Mouse (Mus musculus) hindbrain, embryonic 11.5 days (tissue): ENCODE data around the gene Gm19345. TPM values are rescaled to one million over a fixed set of nuclear protein-coding genes. Genes with fewer than 3 reads are reported as not detected.
A peak's percentile ranks its signal among the peaks of the same experiment; 100 is the strongest.

Source experiments
- ATAC-seq: fragments of 200-750 bp; cut with Nextera tagmentation; 2 replicates; pipeline ENCODE4 v1.8.0; 2017; ENCODE audit warnings: mild to moderate bottlenecking, moderate TSS enrichment, moderate library complexity; ENCODE audit not compliant: low FRiP score
- DNase-seq: peaks from one replicate; pipeline ENCODE4 v3.0.0-alpha.2; 2015; ENCODE audit warnings: low spot score
- H3K27ac ChIP-seq: fragments of 300-500 bp; sonication (generic); 2 replicates; pipeline ENCODE4 v1.5.1; 2014; ENCODE audit warnings: mild to moderate bottlenecking, low read depth, low read length
- H3K27me3 ChIP-seq: fragments of 300-500 bp; sonication (generic); 2 replicates; pipeline ENCODE4 v1.6.1; 2014; ENCODE audit warnings: mild to moderate bottlenecking, low read length, moderate library complexity, mixed read lengths; ENCODE audit not compliant: control insufficient read depth, insufficient read depth
- H3K36me3 ChIP-seq: fragments of 300-500 bp; sonication (generic); 2 replicates; pipeline ENCODE4 v1.6.1; 2014; ENCODE audit warnings: mild to moderate bottlenecking, low read length, moderate library complexity, mixed read lengths; ENCODE audit not compliant: control insufficient read depth, insufficient read depth
- H3K4me1 ChIP-seq: fragments of 300-500 bp; sonication (generic); replicated peaks from 2 replicates; pipeline ENCODE4 v1.6.1; 2014; ENCODE audit warnings: low read length, mixed read lengths; ENCODE audit not compliant: control insufficient read depth, insufficient read depth
- H3K4me2 ChIP-seq: fragments of 300-500 bp; sonication (generic); replicated peaks from 2 replicates; pipeline ENCODE4 v1.6.1; 2014; ENCODE audit warnings: mild to moderate bottlenecking, low read depth, low read length
- H3K4me3 ChIP-seq: fragments of 300-500 bp; sonication (generic); 2 replicates; pipeline ENCODE4 v1.5.1; 2014; ENCODE audit warnings: low read depth, low read length
- H3K9ac ChIP-seq: fragments of 300-500 bp; sonication (generic); 2 replicates; pipeline ENCODE4 v1.6.1; 2014; ENCODE audit warnings: low read depth, low read length
- H3K9me3 ChIP-seq: fragments of 300-500 bp; sonication (generic); 2 replicates; pipeline ENCODE4 v1.6.1; 2016; ENCODE audit warnings: low read length; ENCODE audit not compliant: control insufficient read depth
- WGBS: fragments of 180-500 bp; shearing (Covaris S2); extraction: QIAGEN DNeasy Blood & Tissue Kit; methylation state at CpG from one replicate; pipeline ENCODE4 v1.1.7; 2014; 5-methylcytosine and 5-hydroxymethylcytosine counted together
- polyA plus RNA-seq: library from polyadenylated mRNA; unstranded; fragments of >200 nt; fragmentation: Nextera tagmentation; extraction: Ambion mirVana; gene quantifications from 2 replicates; pipeline ENCODE4 v1.2.1, GENCODE M21; 2014

Gene Gm19345
- 0.17 TPM in 1 of 2 replicates, not detected in the other for polyA plus RNA-seq

DNA sequence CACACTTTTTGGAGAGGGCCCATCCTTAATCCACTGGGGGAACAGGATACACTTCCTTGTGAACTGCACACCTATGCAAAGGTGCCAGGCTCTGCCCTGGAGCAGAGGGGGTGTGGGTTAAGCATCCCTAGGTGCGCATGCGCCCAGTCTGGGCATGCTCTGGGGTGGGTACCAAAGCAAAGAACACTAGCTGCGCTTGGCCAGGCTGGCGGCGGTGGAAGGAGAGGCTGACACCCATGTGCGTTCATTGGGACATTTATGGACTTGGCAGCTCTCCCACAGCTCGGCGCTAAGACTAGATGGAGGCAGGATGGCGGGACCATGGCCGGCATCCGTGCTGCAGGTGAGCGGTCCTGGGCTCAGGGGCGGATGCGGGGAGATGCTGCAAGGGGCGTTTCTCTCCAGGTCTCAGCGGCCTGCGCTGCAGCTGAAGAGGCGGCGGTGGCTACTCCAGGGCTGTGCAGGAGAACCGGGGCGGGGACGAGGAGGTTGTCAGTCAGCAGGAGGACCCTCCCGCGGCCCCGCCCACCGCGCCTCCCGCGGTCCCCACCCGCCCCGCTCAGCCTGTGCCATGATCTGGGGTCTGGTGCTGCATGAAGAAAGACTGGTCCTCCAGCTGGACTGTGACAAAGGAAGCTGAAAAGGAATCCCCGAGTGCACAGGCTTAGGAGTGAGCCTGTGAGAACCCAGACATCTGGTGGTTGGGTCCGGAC, at the start of gene Gm19345:
Gm19345 (plus strand) TSS at position 146 of the 713 bp plus-strand sequence.
- H3K4me3 ChIP-seq, result peak within 1 kb of the TSS; percentile 20
- ATAC-seq (peak; percentile 81), DNase-seq (peak; percentile 56)
- H3K36me3 ChIP-seq, result no peaks in the 10 kb centered on the region
- no peaks in the 10 kb centered on the region for H3K4me1 ChIP-seq
- H3K27me3 ChIP-seq, result 0 out of 2 replicates have a peak, but pooled peaks cover 5% of the 10 kb centered on the region
- no peaks in the 10 kb centered on the region for H3K9me3 ChIP-seq
- 4% methylated on average over 33 of the region's 33 CpGs for WGBS
- H3K4me2 ChIP-seq, result peak within 1 kb of the TSS; percentile 49
- 0 out of 2 replicates have a peak within 1 kb of the TSS, but pooled peaks have one; percentile 19 for H3K9ac ChIP-seq
- H3K27ac ChIP-seq, result no peak within 1 kb of the TSS

DNA sequence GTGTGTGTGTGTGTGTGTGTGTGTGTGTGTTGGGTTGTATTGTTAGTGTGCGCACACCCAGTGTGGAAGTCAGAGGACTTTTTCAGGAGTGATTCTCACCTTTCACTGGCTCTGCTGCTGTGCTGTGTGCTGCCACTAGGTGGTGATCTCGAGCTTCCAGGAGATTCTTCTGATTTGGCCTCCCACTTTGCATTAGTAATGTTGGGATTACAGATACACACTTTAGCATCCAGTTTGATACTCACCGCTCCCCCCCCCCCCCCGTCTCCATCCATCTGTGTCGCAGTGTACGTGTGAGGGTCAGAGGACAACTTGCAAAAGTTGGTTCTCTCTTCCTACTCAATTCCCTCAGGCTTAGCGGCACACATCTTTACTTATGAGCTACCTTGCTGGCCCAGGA, 48.8 kb upstream of the Gm19345 start:
- peak; percentile 40; the same call in 1 of the 2 replicates for ATAC-seq
- Histone ChIP-seq H3K27me3 (no peaks in the 10 kb centered on the region), H3K27ac (no peak overlapping the region), H3K9me3 (no peaks in the 10 kb centered on the region), H3K36me3 (no peaks in the 10 kb centered on the region), H3K9ac (no peak overlapping the region), H3K4me1 (no peaks in the 10 kb centered on the region), H3K4me2 (no peak overlapping the region), H3K4me3 (no peak overlapping the region)
- DNase-seq, result peak; percentile 84
- WGBS, result 48% methylated on average over 3 of the region's 7 CpGs

DNA sequence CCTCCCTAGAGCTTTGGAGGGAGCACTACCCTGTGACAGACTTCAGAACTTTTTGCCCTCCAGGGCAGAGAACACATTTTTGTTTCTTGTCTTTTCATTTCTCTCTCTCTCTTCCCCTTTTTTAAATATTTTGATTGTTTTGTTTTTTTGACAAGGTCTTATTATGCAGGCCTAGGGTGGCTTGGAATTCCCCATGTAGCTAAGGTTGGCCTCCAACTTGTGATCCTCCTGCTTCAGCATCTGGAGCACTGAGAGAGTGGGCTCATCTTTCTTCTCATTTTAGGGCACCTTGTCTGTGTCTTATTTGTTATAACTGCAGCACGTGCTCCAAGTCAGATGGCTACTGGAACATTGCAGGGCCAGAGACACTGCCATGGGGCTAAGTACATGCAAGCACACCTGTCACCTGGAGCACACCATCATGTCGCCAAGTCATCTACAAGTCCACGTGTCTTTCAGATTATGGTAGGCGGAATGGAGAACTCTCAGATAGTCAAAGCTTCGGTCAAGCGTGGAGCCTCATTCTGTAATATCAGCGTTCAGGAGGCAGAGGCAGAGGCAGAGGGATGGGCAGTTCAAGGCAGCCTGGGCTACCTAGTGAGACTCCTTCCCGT, 45.3 kb upstream of the Gm19345 start:
- DNase-seq (no peak), ATAC-seq (no peak)
- Histone ChIP-seq H3K4me2 (no peak overlapping the region), H3K27me3 (peaks cover 31% of the 10 kb centered on the region), H3K4me3 (no peak overlapping the region), H3K4me1 (peaks cover 6% of the 10 kb centered on the region; the same call in 1 of the 2 replicates), H3K36me3 (no peaks in the 10 kb centered on the region), H3K27ac (no peak overlapping the region), H3K9ac (no peak overlapping the region), H3K9me3 (no peaks in the 10 kb centered on the region)
- WGBS, result 86% methylated on average over 8 of the region's 8 CpGs

DNA sequence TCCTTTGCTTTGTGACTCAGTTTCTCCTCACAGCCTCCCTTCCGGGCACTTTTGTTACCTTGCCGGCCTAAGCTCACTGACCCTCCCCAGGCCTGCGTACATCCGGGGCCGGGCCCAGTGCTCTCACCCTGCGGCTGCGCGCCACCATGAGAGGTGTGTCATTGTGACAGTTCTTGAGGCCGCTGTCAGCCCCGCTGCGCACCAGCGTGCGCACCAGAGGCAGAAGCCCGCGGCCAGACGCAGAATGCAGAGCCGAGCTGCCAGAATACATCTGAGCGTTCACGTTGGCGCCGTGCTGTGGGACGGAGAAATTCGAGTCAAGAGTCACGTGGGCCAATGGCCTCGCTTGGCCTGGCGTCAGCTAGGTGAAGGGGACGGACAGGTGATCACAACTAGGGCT, 42.4 kb upstream of the Gm19345 start:
- Histone ChIP-seq H3K9me3 (no peaks in the 10 kb centered on the region), H3K4me3 (peak overlapping the region; percentile 8; the same call in 1 of the 2 replicates), H3K36me3 (no peaks in the 10 kb centered on the region), H3K27me3 (peaks cover 39% of the 10 kb centered on the region), H3K27ac (no peak overlapping the region), H3K4me2 (peak overlapping the region; percentile 26), H3K9ac (0 out of 2 replicates have a peak overlapping the region, but pooled peaks have one; percentile 19), H3K4me1 (peaks cover 6% of the 10 kb centered on the region; the same call in 1 of the 2 replicates)
- DNase-seq (no peak), ATAC-seq (peak; percentile 62; the same call in 1 of the 2 replicates)
- WGBS, result 2% methylated on average over 27 of the region's 27 CpGs

DNA sequence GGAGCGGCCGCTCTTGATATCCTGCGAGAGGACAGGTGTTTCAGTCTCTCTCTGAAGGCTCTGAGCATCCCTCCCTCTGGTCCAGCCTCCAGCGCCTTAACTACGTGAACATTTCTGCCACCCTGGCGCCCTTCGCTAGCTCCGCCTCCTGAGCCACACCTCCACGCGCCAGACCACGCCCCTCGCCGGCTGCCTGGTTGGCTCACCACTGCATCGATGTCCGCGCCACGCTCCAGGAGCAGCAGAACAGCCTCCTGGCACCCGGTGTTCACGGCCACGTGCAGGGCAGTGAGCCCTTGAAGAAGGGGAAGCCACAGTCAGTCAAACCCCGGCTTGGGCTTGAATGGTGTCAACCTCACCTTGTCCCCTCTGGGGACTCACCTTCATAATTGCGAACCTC, 40.7 kb upstream of the Gm19345 start:
- DNase-seq (peak; percentile 53), ATAC-seq (peak; percentile 28; the same call in 1 of the 2 replicates)
- WGBS, result 2% methylated on average over 22 of the region's 22 CpGs
- H3K9ac ChIP-seq, result no peak overlapping the region
- H3K4me1 ChIP-seq, result peaks cover 6% of the 10 kb centered on the region; the same call in 1 of the 2 replicates
- peak overlapping the region; percentile 4; the same call in 1 of the 2 replicates for H3K4me3 ChIP-seq
- H3K27ac ChIP-seq, result no peak overlapping the region
- no peaks in the 10 kb centered on the region for H3K9me3 ChIP-seq
- peaks cover 41% of the 10 kb centered on the region for H3K27me3 ChIP-seq
- H3K36me3 ChIP-seq, result no peaks in the 10 kb centered on the region
- peak overlapping the region; percentile 31 for H3K4me2 ChIP-seq

DNA sequence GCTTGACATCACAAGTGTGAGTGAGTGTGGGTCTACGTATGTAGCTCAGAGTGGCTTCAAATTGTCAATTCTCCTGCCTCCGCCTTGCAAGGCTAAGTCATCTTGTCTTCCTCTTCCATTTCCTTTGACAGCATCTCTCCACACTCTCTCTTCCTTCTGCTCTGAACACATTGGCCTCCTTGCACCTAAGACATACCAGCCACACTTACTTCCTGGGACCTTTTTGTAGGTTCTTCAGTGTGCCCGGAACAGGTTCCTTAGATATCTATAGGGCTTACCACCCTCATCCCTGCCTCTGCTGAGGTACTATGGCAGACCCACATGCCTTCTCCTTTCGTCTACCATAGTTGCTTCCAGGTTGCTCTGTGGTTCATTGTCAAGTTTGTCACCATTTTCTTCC, 38.6 kb upstream of the Gm19345 start:
- no peak for ATAC-seq
- WGBS, result 88% methylated on average over 4 of the region's 4 CpGs

DNA sequence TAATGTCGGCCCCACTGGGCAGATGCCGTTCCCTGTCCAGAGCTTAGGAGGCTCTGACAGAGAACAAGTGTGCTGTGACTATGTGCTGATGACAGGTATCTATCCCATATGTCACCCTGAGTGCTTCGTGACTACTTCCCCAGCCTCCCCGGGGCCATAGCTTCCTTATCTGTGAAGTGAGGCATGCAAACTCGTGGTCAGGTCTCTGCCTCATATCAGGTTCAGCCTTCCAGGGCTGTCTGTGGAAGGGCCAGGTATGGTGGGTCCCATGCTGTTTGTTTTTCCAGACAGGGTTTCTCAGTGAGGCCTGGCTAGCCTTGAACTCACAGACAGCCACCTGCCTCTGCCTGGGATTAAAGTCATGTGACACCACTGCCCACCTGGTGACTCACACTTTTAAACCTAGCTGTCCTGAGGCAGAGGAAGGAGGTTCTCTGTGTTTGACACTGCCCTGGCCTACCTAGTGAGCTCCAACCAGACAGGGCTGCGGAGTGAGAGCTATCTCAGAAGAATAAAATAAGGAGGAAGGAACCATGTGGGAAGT, 38.2 kb upstream of the Gm19345 start:
- peaks cover 42% of the 10 kb centered on the region for H3K27me3 ChIP-seq
- H3K4me3 ChIP-seq, result no peak overlapping the region
- no peaks in the 10 kb centered on the region for H3K9me3 ChIP-seq
- no peak overlapping the region for H3K27ac ChIP-seq
- ATAC-seq, result no peak
- peaks cover 14% of the 10 kb centered on the region for H3K4me1 ChIP-seq
- no peaks in the 10 kb centered on the region for H3K36me3 ChIP-seq
- no peak overlapping the region for H3K9ac ChIP-seq
- 80% methylated on average over 6 of the region's 6 CpGs for WGBS
- H3K4me2 ChIP-seq, result no peak overlapping the region
- DNase-seq, result no peak

More for the DNA sequence above, 38.6 kb upstream of the Gm19345 start:
- Histone ChIP-seq H3K27me3 (peaks cover 44% of the 10 kb centered on the region), H3K36me3 (no peaks in the 10 kb centered on the region), H3K9ac (no peak overlapping the region), H3K9me3 (no peaks in the 10 kb centered on the region), H3K4me2 (no peak overlapping the region), H3K27ac (no peak overlapping the region), H3K4me1 (peaks cover 14% of the 10 kb centered on the region), H3K4me3 (no peak overlapping the region)
- no peak for DNase-seq

DNA sequence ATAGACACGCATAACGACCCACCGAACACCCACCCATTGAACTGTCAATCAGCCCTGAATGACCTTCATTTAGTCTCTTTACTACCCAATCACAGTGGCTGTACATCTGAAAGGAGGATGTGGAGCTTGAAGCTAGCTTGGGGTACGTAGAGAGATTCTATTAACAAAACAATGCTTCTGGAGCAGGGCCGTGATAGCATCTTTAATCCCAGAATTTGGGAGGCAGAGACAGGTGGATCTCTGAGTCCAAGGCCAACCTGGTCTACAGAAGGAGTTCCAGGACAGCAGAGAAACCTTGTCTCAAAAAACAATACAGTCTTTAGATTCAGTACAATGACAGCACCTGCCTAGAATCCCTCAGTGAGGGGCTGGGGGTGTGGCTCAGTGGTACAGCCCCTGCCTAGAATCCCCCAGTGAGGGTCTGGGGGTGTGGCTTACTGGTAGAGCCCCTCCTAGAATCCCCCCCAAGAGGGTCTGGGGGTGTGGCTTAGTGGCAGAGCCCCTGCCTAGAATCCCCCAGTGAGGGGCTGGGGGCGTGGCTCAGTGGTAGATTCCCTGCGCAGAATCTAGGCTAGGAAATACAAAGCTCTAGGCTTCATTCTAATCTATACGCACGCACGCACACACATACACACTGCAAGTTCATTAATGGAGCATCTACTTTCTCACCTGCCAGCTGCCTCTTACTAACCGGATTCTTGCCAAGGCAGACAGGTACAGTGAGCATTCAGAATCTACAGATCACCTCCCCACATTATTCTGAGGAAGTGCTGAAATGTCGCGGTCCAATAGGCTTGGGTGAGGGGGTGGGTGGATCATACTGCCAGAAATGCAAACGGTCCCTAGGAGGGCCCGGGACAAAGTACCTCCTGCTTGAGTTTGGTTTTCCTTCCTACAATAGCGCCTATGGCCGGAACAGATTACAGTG, 36.2 kb upstream of the Gm19345 start:
- DNase-seq (no peak), ATAC-seq (peak; percentile 28)
- H3K4me2 ChIP-seq, result peak overlapping the region; percentile 52
- H3K9me3 ChIP-seq, result no peaks in the 10 kb centered on the region
- no peaks in the 10 kb centered on the region for H3K36me3 ChIP-seq
- H3K4me1 ChIP-seq, result peaks cover 11% of the 10 kb centered on the region
- no peak overlapping the region for H3K9ac ChIP-seq
- H3K27ac ChIP-seq, result no peak overlapping the region
- peaks cover 23% of the 10 kb centered on the region for H3K27me3 ChIP-seq
- WGBS, result 28% methylated on average over 17 of the region's 17 CpGs
- peak overlapping the region; percentile 35 for H3K4me3 ChIP-seq
